Mouse (Mus musculus) limb, embryonic 10.5 days (tissue): ENCODE measurements at regions not wholly inside any gene's neighbourhood (a gene's known extent, or its start where the extent isn't known, plus 50 kb on each side); places are given as distances from the start of the nearest gene placed in this dataset.

ENCODE experiments used
- DNase-seq: peaks from one replicate; pipeline ENCODE4 v3.0.0-alpha.2; 2017; ENCODE audit warnings: low spot score
- H3K27ac ChIP-seq: fragments of 300-500 bp; sonication (generic); 2 replicates; pipeline ENCODE4 v1.5.1; 2016; ENCODE audit warnings: mild to moderate bottlenecking
- H3K27me3 ChIP-seq: fragments of 300-500 bp; sonication (generic); 2 replicates; pipeline ENCODE4 v1.6.1; 2016; ENCODE audit warnings: low read depth, mild to moderate bottlenecking; ENCODE audit not compliant: poor library complexity, severe bottlenecking
- H3K36me3 ChIP-seq: fragments of 300-500 bp; sonication (generic); 2 replicates; pipeline ENCODE4 v1.6.1; 2016; ENCODE audit warnings: mild to moderate bottlenecking, moderate library complexity
- H3K4me1 ChIP-seq: fragments of 300-500 bp; sonication (generic); 2 replicates; pipeline ENCODE4 v1.6.1; 2016
- H3K4me3 ChIP-seq: fragments of 300-500 bp; sonication (generic); 2 replicates; pipeline ENCODE4 v1.5.1; 2016; ENCODE audit warnings: mild to moderate bottlenecking, moderate library complexity
- H3K9me3 ChIP-seq: fragments of 300-500 bp; sonication (generic); replicated peaks from 2 replicates; pipeline ENCODE4 v1.6.1; 2016; ENCODE audit warnings: mild to moderate bottlenecking
- WGBS: fragments of 180-500 bp; shearing (Covaris S2); methylation state at CpG from one replicate; pipeline ENCODE4 v1.1.7; 2016; 5-methylcytosine and 5-hydroxymethylcytosine counted together

DNA sequence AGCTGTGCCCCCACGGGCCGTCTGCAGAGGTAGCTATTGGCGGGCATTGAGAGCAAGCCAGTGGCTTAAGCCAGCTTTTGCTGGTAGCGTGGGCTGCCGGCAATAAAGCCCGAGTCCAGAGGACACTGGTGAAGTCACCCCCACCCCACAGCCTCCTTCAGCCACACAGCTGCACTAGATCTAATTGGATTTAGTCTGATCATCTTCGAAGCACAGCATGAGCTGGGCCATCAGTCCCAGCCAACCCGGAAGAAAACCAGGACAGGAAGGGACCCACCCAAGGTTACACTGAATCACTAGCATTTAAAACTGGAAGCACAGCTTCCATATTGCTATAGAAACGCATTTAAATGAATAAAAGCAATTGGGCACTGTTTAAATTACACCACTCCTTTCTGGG is 96.4 kb downstream of the Tmx1 start:
- H3K27ac ChIP-seq, result no peak overlapping the region
- no peaks in the 10 kb centered on the region for H3K36me3 ChIP-seq
- no peaks in the 10 kb centered on the region for H3K9me3 ChIP-seq
- no peak for DNase-seq
- H3K4me1 ChIP-seq, result peaks cover 9% of the 10 kb centered on the region
- no peak overlapping the region for H3K4me3 ChIP-seq
- WGBS, result 90% methylated on average over 9 of the region's 9 CpGs
- H3K27me3 ChIP-seq, result no peaks in the 10 kb centered on the region

DNA sequence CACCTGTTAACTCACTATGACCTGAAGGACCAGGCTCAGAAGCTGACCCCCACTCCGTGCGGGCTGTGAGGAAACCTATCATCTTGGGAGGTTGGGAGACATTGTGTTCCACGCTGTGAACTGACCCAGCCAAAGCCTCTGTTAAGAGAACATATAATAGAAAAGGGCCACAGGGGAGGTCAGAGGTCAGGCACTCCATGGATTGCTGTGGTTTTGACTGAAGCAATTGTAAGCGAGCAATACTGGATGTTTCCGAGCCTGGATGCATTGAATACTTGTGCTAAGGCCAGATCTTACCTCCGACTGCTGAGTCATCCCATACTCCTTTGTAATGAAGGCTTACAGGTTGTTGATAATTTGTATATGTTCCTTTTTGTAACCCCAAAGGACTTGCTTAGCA is 101.0 kb downstream of the Tmx1 start:
- Histone ChIP-seq H3K36me3 (no peaks in the 10 kb centered on the region), H3K4me1 (0 out of 2 replicates have a peak, but pooled peaks cover 2% of the 10 kb centered on the region), H3K9me3 (no peaks in the 10 kb centered on the region), H3K27ac (no peak overlapping the region), H3K4me3 (no peak overlapping the region), H3K27me3 (no peaks in the 10 kb centered on the region)
- WGBS, result 88% methylated on average over 6 of the region's 6 CpGs
- no peak for DNase-seq

DNA sequence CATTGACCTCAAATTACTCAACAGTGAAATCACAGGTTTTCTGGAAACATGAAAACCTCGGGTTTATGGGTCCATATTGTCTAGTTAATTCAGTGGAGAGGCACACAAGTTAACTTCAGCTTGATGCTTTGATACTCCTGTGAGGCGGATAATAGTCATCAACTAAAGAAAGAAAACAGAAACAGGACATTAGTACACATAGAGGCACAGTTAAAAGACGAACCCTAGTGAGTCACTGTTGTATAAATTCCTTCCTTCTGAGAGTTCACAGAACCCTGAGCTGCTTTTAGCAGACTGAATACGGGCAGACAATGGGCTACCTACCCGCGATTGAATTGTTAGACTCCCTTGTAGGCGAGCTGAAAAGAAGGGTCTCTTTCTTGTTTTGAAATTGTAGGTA is 101.7 kb downstream of the Tmx1 start:
- Histone ChIP-seq H3K9me3 (no peaks in the 10 kb centered on the region), H3K36me3 (no peaks in the 10 kb centered on the region), H3K4me3 (no peak overlapping the region), H3K27me3 (no peaks in the 10 kb centered on the region), H3K4me1 (no peaks in the 10 kb centered on the region), H3K27ac (no peak overlapping the region)
- WGBS, result 74% methylated on average over 7 of the region's 7 CpGs
- DNase-seq, result no peak

DNA sequence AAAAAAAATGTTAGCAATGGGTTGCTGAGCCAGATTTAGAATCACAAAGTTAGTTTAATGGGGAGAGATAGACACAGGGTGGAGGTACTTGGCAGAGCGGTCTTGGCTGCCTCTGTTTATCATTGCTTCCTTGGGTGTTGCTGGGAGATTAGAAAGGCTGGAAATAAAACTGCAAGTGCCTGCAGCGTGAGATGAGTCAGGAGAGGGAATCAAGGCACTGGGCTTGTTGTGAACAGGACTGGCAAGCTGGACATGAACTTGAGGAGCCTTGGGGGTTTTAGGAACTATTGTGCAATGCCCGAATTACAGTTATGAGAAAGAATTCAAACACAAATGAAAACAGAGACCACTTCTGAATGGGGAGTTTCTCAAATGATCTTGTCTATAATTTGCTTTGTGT is 102.8 kb downstream of the Tmx1 start:
- Histone ChIP-seq H3K36me3 (no peaks in the 10 kb centered on the region), H3K4me1 (no peaks in the 10 kb centered on the region), H3K27me3 (no peaks in the 10 kb centered on the region), H3K27ac (no peak overlapping the region), H3K4me3 (no peak overlapping the region), H3K9me3 (no peaks in the 10 kb centered on the region)
- 81% methylated on average over 3 of the region's 3 CpGs for WGBS
- no peak for DNase-seq

DNA sequence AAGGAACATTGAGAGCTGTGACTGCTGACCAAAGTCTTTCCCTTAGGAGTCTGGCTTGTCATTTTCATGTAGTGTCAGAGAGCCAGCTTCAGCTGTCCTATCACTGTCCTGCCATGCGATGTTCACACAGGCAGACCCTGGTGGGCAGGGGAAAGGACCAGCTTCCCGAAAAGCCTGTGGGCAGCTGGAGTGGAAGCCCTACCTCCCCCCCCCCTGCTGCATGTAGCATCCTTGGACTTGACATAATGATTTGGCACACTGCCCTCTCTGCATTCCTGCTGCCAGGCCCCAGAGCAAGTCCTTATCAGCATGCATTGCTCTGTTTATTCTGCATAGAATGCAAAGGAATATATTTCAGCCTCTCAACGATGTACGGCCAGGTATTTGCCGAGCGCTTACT is 103.9 kb downstream of the Tmx1 start:
- DNase-seq, result no peak
- Histone ChIP-seq H3K4me1 (no peaks in the 10 kb centered on the region), H3K4me3 (no peak overlapping the region), H3K36me3 (no peaks in the 10 kb centered on the region), H3K9me3 (no peaks in the 10 kb centered on the region), H3K27me3 (no peaks in the 10 kb centered on the region), H3K27ac (no peak overlapping the region)
- 92% methylated on average over 6 of the region's 6 CpGs for WGBS

DNA sequence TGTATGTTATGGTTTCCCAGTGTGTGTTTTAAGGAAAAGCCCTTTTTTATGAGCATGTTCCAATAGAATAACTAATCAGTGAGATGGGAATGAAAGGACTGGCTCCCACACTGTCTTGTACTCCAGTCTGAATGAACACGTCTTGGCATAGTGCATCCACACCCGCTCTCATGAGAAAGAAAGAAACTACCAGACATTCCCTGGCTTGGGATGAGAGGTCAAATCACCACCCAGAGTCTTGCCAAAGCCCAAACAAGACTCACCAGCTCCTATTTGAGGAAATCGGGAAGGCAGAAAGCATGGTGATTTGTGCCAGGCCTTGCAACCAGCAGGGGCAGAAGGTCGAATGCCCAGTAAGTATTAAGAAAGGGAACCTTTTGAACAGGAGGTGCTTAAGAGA is 110.6 kb downstream of the Tmx1 start:
- H3K4me3 ChIP-seq, result no peak overlapping the region
- no peak for DNase-seq
- H3K9me3 ChIP-seq, result no peaks in the 10 kb centered on the region
- H3K4me1 ChIP-seq, result no peaks in the 10 kb centered on the region
- H3K27ac ChIP-seq, result no peak overlapping the region
- no peaks in the 10 kb centered on the region for H3K27me3 ChIP-seq
- WGBS, result 83% methylated on average over 4 of the region's 4 CpGs
- H3K36me3 ChIP-seq, result no peaks in the 10 kb centered on the region

DNA sequence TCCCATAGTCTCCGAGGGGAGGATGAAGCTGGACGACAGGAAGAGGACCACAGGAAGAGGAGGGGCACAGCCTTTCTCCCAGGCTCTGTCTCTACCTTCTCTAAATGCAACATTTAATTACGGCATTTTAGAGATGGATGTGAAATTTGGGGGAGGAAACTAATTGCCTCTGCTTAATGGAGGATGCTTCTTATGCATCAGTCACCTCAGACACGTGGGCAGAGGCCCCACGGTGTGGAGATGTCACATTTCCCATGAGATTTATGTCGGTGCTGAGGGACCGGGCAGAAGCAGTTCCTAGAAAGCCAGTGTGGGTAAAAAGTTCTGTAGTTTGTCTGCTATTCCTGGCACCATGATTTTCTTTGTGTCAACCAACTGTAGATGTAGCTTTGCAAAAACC is 122.8 kb downstream of the Tmx1 start:
- DNase-seq, result no peak
- Histone ChIP-seq H3K27me3 (no peaks in the 10 kb centered on the region), H3K9me3 (no peaks in the 10 kb centered on the region), H3K27ac (no peak overlapping the region), H3K4me3 (no peak overlapping the region), H3K4me1 (peaks cover 14% of the 10 kb centered on the region), H3K36me3 (no peaks in the 10 kb centered on the region)
- WGBS, result 55% methylated on average over 7 of the region's 7 CpGs

DNA sequence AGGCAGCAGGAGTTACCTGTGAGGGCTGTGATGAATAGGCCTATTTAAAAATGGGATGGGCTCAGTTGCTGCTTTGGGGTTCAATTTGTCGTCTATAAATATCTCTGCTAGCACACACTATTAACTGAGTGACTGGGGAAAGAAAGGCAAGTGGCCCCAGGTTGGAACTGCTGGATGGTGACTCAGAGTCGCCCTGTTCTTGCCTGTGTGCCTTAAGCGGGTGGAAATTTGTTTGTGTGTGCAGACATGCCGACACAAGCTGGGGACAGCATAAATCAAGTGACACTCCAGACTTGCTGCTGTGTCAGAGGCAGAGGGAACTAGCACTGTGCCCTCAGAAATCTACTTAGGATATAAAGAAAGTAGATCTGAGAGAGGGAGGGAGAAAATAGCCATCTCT is 124.9 kb downstream of the Tmx1 start:
- WGBS, result 59% methylated on average over 4 of the region's 4 CpGs
- peaks cover 14% of the 10 kb centered on the region for H3K4me1 ChIP-seq
- no peak overlapping the region for H3K27ac ChIP-seq
- H3K9me3 ChIP-seq, result no peaks in the 10 kb centered on the region
- H3K4me3 ChIP-seq, result no peak overlapping the region
- no peaks in the 10 kb centered on the region for H3K27me3 ChIP-seq
- H3K36me3 ChIP-seq, result no peaks in the 10 kb centered on the region
- no peak for DNase-seq

DNA sequence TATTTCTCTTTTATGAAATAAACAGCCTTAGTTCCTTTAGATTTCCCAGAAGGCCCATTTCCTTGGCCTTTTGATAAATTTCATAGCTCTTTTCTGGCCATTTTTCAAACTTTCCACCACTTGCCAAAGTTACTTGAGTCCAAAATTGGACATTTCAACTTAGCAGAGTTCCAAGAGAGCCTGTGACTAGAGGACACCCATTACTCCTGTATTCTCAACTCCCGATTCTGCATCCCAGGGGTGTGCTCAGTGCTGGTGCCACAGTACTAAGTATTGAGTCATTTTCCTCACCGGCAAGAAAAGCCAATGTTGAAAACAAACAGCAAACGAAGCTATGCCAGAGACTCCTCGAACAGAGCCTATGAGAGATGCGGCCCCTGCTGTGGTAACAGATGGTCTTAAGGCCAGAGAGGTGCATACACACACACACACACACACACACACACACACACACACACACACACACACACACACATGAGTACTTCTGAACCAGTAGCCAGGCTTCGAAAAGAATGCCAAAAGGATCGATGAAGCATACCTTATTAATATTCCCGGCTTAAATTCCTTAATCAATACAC is 126.5 kb downstream of the Tmx1 start:
- Histone ChIP-seq H3K4me3 (no peak overlapping the region), H3K4me1 (peaks cover 14% of the 10 kb centered on the region), H3K27ac (no peak overlapping the region), H3K27me3 (no peaks in the 10 kb centered on the region), H3K9me3 (no peaks in the 10 kb centered on the region), H3K36me3 (no peaks in the 10 kb centered on the region)
- WGBS, result 85% methylated on average over 8 of the region's 8 CpGs
- no peak for DNase-seq

DNA sequence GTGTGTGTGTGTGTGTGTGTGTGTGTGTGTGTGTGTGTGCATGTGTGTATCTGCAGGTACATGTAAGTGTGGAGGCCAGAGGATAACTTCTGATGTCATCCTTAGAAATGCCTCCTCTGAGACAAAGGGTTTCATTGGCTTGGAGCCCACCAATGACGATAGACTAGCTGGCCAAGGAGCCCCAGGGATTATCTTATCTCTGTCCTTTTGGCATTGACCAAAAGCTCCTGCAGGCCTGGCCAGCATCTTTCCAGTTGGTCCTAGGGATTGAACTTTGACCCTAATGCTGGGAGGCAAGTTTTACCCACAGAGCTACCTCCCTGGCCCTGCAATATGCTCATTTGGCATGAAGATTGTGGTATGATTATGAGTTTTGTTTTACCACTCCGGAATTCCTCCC is 133.3 kb downstream of the Tmx1 start:
- Histone ChIP-seq H3K27me3 (no peaks in the 10 kb centered on the region), H3K27ac (no peak overlapping the region), H3K4me3 (no peak overlapping the region), H3K9me3 (no peaks in the 10 kb centered on the region), H3K36me3 (no peaks in the 10 kb centered on the region), H3K4me1 (0 out of 2 replicates have a peak, but pooled peaks cover 3% of the 10 kb centered on the region)
- no peak for DNase-seq
- WGBS, result 80% methylated on average over 2 of the region's 2 CpGs

DNA sequence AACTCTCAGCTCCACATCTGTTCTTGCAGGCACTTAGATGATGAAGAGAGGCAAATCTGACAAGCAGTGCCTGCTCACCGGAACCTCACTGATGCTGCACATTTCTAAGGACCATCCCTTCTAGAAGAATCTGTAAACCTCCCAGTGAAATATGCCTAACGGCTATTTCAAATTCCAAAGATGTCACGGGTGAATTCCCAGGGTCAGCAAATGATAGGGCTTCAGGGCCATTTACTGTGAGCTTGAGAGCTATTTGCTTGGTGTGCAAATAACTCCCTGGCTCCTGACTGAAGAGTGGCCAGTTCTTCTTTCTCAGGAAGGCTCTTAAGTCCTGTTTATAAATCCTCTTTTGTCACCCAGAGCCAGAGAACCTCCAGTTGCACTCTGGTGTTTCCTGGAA is 135.3 kb downstream of the Tmx1 start:
- 69% methylated on average over 3 of the region's 3 CpGs for WGBS
- Histone ChIP-seq H3K4me1 (0 out of 2 replicates have a peak, but pooled peaks cover 3% of the 10 kb centered on the region), H3K4me3 (no peak overlapping the region), H3K27me3 (no peaks in the 10 kb centered on the region), H3K27ac (no peak overlapping the region), H3K9me3 (no peaks in the 10 kb centered on the region), H3K36me3 (no peaks in the 10 kb centered on the region)
- DNase-seq, result no peak

DNA sequence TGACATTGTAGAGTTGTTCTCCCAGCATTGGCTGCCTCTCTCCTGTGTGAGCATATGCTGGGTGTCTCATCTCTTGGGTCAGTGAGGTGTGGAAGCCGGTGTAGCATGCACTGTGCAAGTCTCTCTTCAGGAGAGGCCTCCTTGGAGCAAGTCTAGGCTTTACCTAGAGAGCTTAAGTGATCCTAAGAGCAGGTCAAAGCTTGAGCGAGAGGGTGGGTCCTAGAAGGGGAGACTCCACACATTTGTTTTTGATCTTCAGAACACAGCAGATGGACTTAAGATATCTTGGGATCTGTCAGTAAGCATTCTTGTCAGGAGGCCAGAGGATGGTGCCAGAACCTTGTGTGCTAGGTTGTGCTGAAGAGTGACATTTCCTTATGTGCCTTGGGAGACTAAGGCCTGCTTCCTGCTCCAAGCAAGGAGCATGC is 136.4 kb downstream of the Tmx1 start:
- Histone ChIP-seq H3K36me3 (no peaks in the 10 kb centered on the region), H3K4me1 (0 out of 2 replicates have a peak, but pooled peaks cover 3% of the 10 kb centered on the region), H3K4me3 (no peak overlapping the region), H3K9me3 (no peaks in the 10 kb centered on the region), H3K27ac (no peak overlapping the region), H3K27me3 (no peaks in the 10 kb centered on the region)
- 84% methylated on average over 2 of the region's 2 CpGs for WGBS
- no peak for DNase-seq

DNA sequence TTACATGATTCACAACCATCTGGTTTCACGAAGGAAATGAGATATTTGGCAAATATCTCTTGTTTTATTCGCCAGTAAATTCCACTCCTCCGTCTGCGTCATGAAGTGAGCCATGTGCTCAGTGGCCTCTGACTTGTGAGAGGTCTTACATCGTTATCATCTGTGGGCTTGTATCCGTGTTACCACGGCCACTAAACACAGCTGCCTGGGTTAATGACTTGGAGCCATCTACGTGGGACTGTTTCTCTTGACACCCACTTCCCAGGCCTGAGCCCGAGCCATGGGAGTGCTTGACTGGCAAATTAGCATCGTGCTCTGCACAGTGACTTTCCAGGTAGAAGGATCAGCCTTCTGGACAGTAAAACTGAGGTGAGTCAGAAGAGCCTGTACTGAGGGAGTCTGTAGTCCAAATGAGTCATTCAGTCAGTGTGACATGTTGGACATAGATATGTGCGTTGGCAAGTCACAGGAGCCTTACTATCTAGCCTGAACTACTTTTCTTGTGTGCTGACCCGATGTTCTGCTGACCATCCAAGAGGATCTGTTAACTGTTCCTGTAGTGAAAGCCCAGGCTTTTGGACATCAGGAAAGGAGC is 137.7 kb downstream of the Tmx1 start:
- 0 out of 2 replicates have a peak, but pooled peaks cover 3% of the 10 kb centered on the region for H3K4me1 ChIP-seq

DNA sequence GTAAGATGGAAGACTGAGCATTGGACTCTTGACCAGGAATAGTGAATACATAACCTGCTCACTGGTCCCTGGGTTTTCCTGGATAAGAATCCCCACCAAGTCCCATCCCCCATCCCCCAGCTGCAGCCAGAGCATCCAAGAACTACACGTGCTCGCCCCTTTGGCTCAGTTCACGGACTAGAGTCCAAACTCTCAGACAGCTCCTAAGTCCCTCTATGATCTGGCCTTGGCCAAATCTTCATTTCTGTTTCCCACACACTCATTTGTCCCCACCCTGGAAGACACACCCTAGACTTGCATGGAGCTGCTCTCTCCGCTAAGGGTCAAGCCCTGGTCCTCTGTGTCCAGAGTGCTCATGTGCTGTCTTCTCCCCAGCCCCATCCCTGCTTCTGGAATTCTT is 139.9 kb downstream of the Tmx1 start:
- 0 out of 2 replicates have a peak, but pooled peaks cover 3% of the 10 kb centered on the region for H3K4me1 ChIP-seq
- 92% methylated on average over 4 of the region's 4 CpGs for WGBS
- DNase-seq, result no peak
- H3K27ac ChIP-seq, result no peak overlapping the region
- H3K4me3 ChIP-seq, result no peak overlapping the region
- no peaks in the 10 kb centered on the region for H3K9me3 ChIP-seq
- H3K27me3 ChIP-seq, result no peaks in the 10 kb centered on the region
- H3K36me3 ChIP-seq, result no peaks in the 10 kb centered on the region

More for the DNA sequence above, 137.7 kb downstream of the Tmx1 start:
- DNase-seq, result no peak
- Histone ChIP-seq H3K9me3 (no peaks in the 10 kb centered on the region), H3K27me3 (no peaks in the 10 kb centered on the region), H3K27ac (no peak overlapping the region), H3K4me3 (no peak overlapping the region), H3K36me3 (no peaks in the 10 kb centered on the region)
- 82% methylated on average over 12 of the region's 12 CpGs for WGBS
